Mouse (Mus musculus) small intestine, adult 2 months (tissue): ENCODE measurements at regions not wholly inside any gene's neighbourhood (a gene's known extent, or its start where the extent isn't known, plus 50 kb on each side); places are given as distances from the start of the nearest gene placed in this dataset.

Experiments used
- H3K27ac ChIP-seq: fragments of 200-500 bp; 2 replicates; pipeline ENCODE4 v1.5.1; 2012; ENCODE audit warnings: low read depth, low read length, control low read depth, inconsistent platforms; ENCODE audit not compliant: insufficient read depth
- H3K27me3 ChIP-seq: fragments of 200-500 bp; 2 replicates; pipeline ENCODE4 v1.6.1; 2012; ENCODE audit warnings: mild to moderate bottlenecking, moderate library complexity, low read length, inconsistent platforms; ENCODE audit not compliant: control insufficient read depth, insufficient read depth
- H3K36me3 ChIP-seq: fragments of 200-500 bp; 2 replicates; pipeline ENCODE4 v1.6.1; 2012; ENCODE audit warnings: mild to moderate bottlenecking, low read length, control low read depth, inconsistent platforms; ENCODE audit not compliant: control insufficient read depth, insufficient read depth
- H3K4me1 ChIP-seq: fragments of 200-500 bp; 2 replicates; pipeline ENCODE4 v1.6.1; 2012; ENCODE audit warnings: low read length, inconsistent platforms, mixed read lengths; ENCODE audit not compliant: control insufficient read depth, insufficient read depth, insufficient read length
- H3K4me3 ChIP-seq: fragments of 200-500 bp; 2 replicates; pipeline ENCODE4 v1.5.1; 2012; ENCODE audit warnings: low read depth, mild to moderate bottlenecking, control low read depth, inconsistent platforms, low read length, moderate library complexity
- CTCF ChIP-seq: fragments of 200-500 bp; IDR thresholded peaks from 2 replicates; pipeline ENCODE4 v1.5.1; 2012; ENCODE audit warnings: low read depth, mild to moderate bottlenecking, control low read depth, inconsistent platforms, low read length, moderate library complexity, mixed read lengths; ENCODE audit not compliant: insufficient replicate concordance, insufficient read length; ENCODE audit errors: extremely low read depth
- POLR2A ChIP-seq: fragments of 200-500 bp; IDR thresholded peaks from 2 replicates; pipeline ENCODE4 v1.6.1; 2012; ENCODE audit warnings: low read depth, mild to moderate bottlenecking, control low read depth, inconsistent platforms, low read length, moderate library complexity
- WGBS: fragments of 180-500 bp; shearing (Covaris S2); methylation state at CpG from one replicate; pipeline ENCODE4 v1.1.7; 2018; 5-methylcytosine and 5-hydroxymethylcytosine counted together

DNA sequence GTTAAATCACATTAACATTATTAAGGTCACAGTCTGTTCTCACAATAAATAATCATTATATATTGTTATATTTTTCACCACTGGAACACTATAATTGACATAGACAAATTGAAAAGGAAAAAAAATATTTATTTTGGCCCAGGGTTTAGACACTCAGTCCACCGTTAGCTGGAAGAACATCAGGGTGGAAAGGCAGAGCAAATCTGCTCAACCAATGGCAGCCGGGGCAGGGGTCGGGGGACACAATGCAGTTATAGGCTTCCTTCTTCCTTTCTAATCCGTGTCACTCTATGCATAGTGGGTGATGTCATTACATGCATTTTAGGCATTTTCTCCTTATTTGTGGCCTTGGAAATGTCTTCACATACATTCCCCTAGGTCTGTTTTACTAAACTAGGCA is 552.8 kb upstream of the Tenm3 start:
- no peaks in the 10 kb centered on the region for H3K27me3 ChIP-seq
- H3K36me3 ChIP-seq = no peaks in the 10 kb centered on the region
- H3K4me3 ChIP-seq = no peak overlapping the region
- no peak overlapping the region for H3K27ac ChIP-seq
- no peak for TF ChIP-seq CTCF
- no peak for TF ChIP-seq POLR2A
- no peaks in the 10 kb centered on the region for H3K4me1 ChIP-seq
- WGBS = 76% methylated on average over 4 of the region's 4 CpGs

DNA sequence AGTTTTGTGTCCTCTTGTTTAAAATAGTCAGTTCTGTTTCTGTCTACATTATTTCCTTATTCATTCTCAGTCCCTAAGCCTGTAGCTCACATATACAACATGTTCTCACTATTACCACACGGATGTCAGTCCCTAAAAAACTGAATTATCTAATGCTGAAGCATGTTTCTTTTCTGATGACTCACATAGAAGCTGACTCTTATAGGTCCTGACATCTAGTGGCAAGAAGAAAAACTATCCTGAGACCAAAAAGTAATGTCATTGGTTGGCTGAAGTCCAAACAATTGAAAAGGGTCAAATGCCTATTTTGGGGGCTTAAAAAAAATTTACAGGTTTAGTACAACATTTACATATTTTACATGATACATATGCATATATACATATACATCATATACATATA is 551.3 kb upstream of the Tenm3 start:
- H3K27me3 ChIP-seq = no peaks in the 10 kb centered on the region
- 24% methylated on average over 1 of the region's 1 CpGs for WGBS
- no peak overlapping the region for H3K27ac ChIP-seq
- no peak overlapping the region for H3K4me3 ChIP-seq
- no peaks in the 10 kb centered on the region for H3K36me3 ChIP-seq
- H3K4me1 ChIP-seq = no peaks in the 10 kb centered on the region
- no peak for TF ChIP-seq POLR2A

DNA sequence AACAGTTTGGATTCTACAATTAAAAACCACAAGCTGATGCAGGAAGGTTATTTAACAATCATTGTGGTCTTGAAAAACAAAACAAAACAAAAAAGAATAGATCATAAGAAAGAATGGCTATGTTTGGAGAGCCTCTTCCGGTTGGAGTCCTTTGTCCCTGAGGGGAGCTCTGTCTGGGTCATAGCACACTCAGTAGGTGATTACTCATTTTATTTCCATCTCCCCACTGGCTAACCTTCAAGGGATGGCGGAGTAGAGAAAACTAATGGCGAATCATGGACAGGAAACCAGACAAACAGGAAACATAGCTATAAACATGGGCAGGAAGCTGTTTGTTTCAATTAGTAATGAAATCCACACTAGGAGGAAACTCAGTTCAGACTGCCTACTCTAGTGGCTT is 545.8 kb upstream of the Tenm3 start:
- Histone ChIP-seq H3K36me3 (no peaks in the 10 kb centered on the region), H3K27me3 (no peaks in the 10 kb centered on the region), H3K27ac (no peak overlapping the region), H3K4me3 (no peak overlapping the region), H3K4me1 (no peaks in the 10 kb centered on the region)
- TF ChIP-seq CTCF = no peak
- TF ChIP-seq POLR2A = no peak
- 62% methylated on average over 3 of the region's 3 CpGs for WGBS

DNA sequence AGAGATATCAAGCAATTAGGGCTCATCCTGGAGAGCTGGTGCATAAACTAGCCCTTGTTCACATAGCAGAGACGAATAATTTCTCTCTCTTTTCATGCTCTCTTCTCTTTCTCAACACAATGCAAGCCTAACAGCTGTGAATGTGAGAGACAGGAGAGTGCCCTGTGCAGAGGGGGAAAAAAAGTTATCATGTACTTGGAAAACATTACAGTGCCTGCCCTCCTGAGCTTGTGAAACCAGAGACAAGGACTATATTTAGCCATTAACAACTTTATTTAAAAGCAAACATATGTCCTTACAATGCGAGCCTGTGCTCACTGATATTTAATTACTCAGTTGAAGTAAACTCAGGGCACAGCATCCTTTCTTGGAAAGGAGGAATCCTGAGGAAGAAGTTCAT is 543.8 kb upstream of the Tenm3 start:
- no peak overlapping the region for H3K4me3 ChIP-seq
- TF ChIP-seq POLR2A (no peak), CTCF (no peak)
- H3K36me3 ChIP-seq = no peaks in the 10 kb centered on the region
- H3K27me3 ChIP-seq = no peaks in the 10 kb centered on the region
- H3K4me1 ChIP-seq = no peaks in the 10 kb centered on the region
- no peak overlapping the region for H3K27ac ChIP-seq
- 42% methylated on average over 2 of the region's 2 CpGs for WGBS

DNA sequence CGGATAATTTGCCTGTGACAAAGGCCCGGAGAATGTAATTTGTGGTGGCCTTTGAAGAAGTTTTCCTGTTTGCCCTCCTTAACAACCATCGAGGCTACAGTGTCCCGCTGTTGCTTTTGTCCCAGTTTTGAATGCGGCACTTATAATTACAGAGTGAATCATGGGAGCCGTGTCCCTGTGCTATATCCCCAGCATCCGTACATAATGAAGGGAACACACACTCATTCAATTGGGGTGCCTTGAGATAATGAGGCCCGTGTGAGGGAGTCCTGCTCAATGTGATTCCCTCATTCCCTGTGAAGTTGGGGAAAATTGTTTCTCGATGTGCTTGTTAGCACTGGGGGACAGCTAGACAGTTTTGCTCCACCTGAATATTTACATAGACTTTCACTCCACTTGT is 528.9 kb upstream of the Tenm3 start:
- WGBS = 89% methylated on average over 9 of the region's 9 CpGs
- no peak for TF ChIP-seq CTCF
- TF ChIP-seq POLR2A = no peak
- H3K4me1 ChIP-seq = no peaks in the 10 kb centered on the region

DNA sequence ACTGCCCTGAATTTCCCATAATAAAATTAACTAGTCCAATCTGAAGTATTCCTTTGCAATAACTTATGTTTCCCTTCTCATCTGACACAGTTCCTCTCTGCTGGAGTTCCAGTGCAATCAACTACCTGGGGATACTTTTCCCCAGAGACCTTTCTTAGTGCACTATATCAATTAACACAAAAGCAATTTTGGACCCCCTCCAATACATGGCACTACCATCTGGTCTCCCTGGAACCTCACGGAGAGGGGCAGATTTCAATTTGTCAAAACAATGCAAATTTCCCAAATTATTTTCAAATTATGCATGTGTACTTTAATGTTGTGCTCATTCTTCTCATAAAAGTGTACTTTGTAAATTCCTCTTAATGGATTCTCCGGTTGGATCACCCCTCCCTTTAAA is 518.9 kb upstream of the Tenm3 start:
- Histone ChIP-seq H3K4me3 (no peak overlapping the region), H3K4me1 (no peaks in the 10 kb centered on the region)
- TF ChIP-seq POLR2A (no peak), CTCF (no peak)

More for the DNA sequence above, 528.9 kb upstream of the Tenm3 start:
- no peak overlapping the region for H3K27ac ChIP-seq
- H3K27me3 ChIP-seq = no peaks in the 10 kb centered on the region
- H3K4me3 ChIP-seq = no peak overlapping the region
- no peaks in the 10 kb centered on the region for H3K36me3 ChIP-seq

DNA sequence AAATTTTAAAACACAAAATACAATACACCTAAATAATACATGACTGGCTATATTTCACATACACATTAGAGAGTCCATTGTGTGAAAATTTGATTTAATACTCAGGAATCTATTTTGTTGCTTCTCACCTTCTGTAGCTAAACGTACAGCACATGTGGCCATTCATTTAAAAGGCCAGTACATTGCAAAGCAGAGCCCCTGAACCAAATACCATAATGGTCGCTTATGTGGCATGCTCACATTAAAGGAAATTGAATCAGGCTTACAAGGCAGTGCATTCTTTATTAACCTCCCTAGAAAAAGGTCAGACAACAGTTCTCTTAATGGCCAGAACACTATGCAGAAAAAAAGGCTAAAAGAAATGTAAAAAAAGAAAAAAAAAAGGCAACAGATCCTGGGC is 517.7 kb upstream of the Tenm3 start:
- Histone ChIP-seq H3K4me3 (no peak overlapping the region), H3K27me3 (no peaks in the 10 kb centered on the region), H3K4me1 (no peaks in the 10 kb centered on the region), H3K36me3 (no peaks in the 10 kb centered on the region), H3K27ac (no peak overlapping the region)
- no peak for TF ChIP-seq POLR2A
- no peak for TF ChIP-seq CTCF
- WGBS = 77% methylated on average over 2 of the region's 2 CpGs

More for the DNA sequence above, 518.9 kb upstream of the Tenm3 start:
- 76% methylated on average over 2 of the region's 2 CpGs for WGBS
- Histone ChIP-seq H3K27me3 (no peaks in the 10 kb centered on the region), H3K36me3 (no peaks in the 10 kb centered on the region), H3K27ac (no peak overlapping the region)

DNA sequence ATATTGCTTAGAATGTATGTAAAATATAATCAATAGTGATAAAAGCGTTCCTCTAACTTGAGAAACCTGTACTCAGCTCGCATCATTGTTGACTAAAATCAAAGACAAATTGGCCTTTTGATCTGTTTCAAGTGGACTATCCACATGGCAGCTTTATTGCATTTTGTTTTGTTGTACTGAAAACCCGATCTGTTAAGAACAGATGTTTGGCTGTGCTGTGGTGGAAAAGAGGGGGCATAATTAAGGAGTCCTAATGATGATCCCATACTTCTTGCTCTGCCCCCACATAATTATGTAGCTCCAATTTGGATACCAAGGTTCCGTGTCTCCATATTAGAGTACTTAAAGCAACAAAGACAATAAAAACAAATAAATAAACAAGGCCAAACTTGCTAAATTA is 516.4 kb upstream of the Tenm3 start:
- H3K4me1 ChIP-seq = no peaks in the 10 kb centered on the region
- WGBS = 70% methylated on average over 4 of the region's 4 CpGs
- H3K27me3 ChIP-seq = no peaks in the 10 kb centered on the region
- H3K36me3 ChIP-seq = no peaks in the 10 kb centered on the region
- H3K27ac ChIP-seq = no peak overlapping the region
- no peak overlapping the region for H3K4me3 ChIP-seq
- TF ChIP-seq POLR2A (no peak), CTCF (no peak)
